Mouse (Mus musculus) G1E (cell line): ENCODE measurements around the gene Olfr1416.

ENCODE experiments used
- CTCF ChIP-seq: IDR thresholded peaks from 2 replicates; pipeline ENCODE4 v1.5.1; 2012; ENCODE audit warnings: low read depth, low read length, inconsistent platforms, mixed read lengths
- GATA1 ChIP-seq: IDR thresholded peaks from 2 replicates; pipeline ENCODE4 v1.6.1; 2012; ENCODE audit warnings: borderline replicate concordance, low read length, inconsistent platforms, mixed read lengths
- GATA2 ChIP-seq: IDR thresholded peaks from 2 replicates; pipeline ENCODE4 v1.6.1; 2012; ENCODE audit warnings: low read depth, low read length, inconsistent platforms, borderline replicate concordance
- TAL1 ChIP-seq: conservative IDR thresholded peaks from 2 replicates; pipeline ENCODE4 v1.6.1; 2012; ENCODE audit warnings: low read depth, low read length, inconsistent platforms, mixed read lengths

- TF ChIP-seq CTCF (no peak), GATA1 (no peak), TAL1 (no peak), GATA2 (no peak)
Measured at GRCm38 (mm10) chr1:92468891-92469290, 16.0 kb downstream of the Olfr1416 start.
